Mouse (Mus musculus): ENCODE results near the gene Xkr7.
A peak's percentile ranks its signal among the peaks of the same experiment; 100 is the strongest.

Gene Xkr7

GRCm38 (mm10) chr2:153033545-153034230 is 2.0 kb downstream of the Xkr7 start:
- DNase-seq: no peak

- DNase-seq: no peak
These were observed 5.0 kb downstream of the Xkr7 start for GRCm38 (mm10) chr2:153036690-153037089.

DNA sequence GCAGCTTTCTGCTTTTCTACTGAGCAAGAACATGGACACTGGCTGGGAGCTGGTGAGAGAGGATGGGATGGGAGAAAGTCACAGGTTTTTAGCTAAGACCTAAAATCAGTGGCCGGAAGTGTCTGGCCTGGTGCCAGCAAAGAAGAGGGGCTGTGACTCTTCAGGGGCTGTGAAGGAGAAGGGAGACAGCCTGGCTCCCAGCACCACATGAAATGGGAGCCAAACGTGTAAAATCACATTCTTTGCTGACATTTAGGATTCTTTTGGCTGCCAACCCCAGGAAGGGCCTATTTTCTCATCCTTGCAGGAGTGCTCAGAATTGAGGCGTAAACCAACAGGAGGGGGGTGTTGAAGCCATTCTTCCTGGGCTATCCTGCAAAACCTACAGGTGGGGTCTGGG is 12.2 kb downstream of the Xkr7 start:
- no peak for DNase-seq

GRCm38 (mm10) chr2:153045884-153046299 is 14.2 kb downstream of the Xkr7 start:
- DNase-seq: no peak

DNA sequence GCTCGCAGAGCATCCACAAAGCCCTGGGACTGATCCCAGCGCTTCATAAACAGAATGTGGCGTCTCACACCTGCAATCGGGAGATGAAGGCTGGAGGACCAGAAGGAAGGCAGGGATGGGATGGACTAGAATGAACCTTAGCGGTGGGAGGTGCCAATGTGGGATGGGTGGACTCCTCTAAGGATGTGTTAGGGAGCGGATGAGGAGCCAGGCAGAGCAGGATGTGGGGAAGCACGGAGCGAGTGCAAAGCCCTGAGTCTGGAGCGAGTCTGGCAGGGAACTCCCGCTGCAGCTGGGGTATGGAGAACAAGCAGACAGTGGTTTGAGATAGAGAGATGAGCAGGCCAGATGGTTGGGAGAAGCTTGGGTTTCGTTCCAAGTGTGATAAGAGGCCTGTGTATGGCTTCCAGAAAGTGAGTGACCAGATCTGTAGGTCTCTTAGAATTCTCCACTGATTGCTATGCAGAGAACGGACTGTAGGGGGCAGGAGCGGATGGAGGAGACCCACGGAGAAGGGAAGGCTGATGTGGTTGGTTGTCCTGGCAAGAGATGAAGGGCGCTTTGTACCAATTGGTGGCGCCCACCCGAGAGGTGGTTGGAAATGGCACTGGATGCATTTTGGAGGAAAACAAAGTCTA is 16.3 kb downstream of the Xkr7 start:
- peak; percentile 15 to 56 for DNase-seq

DNA sequence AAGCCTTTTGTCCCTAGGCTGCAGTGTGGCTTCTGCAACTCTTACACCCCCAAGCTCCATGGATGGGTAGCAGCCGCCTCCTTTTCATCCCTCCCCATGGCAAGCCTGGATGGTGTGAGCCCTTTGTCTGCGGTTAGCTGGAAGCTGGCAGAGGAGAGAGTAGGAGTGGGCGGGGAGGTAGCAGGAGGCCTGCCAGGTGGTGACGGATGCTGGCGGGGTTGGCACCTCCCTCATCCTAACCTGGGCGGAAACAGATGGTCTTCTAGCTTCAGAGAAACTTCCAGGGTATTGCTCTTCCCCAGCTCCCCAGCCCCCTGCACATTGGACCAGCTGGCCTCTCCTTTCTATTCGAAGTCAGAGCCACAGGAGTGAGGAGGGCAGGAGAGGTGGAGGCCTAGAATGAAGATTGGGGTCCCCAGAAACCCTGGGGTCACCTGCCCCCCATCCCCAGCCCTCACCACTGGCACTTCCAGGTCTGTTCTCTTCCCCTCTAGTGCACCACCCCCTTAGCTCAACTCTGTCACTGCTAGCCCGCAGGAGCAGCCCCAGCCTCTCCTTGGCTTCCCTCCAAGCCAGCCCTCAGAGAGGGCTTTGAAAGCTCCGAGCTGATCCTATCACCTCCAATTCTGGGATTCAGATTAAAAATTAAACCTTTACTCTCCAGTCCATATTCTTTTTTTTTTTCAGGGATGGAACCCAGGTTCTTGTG is 17.8 kb downstream of the Xkr7 start:
- no peak for DNase-seq

GRCm38 (mm10) chr2:153049997-153050358 is 18.3 kb downstream of the Xkr7 start:
- DNase-seq: no peak

DNA sequence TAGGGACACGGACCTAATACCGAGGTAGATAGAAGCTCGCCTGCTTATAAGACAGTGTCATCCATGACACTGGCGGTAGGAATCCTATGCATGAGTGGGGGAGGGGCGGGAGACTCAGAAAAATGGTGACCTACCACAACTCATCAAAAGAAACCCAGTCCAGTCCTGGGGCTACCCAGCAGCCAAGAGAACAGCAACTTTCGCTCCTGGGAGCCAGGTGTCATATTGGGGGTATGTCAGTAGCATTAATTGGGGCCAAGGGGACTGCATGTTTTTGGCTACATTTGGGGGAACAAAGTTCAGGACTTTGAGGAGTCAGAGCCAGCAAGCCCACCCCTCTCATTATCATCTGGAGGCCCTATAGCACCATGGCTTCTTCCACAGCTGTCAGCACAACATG is 19.4 kb downstream of the Xkr7 start:
- DNase-seq: no peak

DNA sequence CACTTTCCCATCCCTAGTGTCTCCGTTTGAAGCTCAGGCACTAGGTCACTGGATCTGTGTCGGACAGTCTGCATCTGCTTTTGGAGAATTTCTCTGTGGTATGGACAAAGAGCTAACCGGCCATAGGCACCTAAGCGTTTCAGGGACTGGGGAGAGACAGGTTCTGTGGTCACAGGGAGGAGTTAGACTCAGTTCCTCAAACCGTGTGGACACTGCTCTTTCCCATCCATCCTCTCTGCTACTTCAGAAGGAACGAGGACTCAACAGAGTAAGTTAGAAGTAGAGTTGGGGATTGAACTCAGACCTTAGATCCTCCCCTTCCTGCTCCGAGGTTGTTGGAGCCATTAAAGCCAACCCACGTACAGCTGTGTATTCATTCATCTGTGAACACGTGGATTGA is 19.9 kb downstream of the Xkr7 start:
- DNase-seq: no peak

- peak in 1 of 2 experiments; percentile 16 for DNase-seq
These were observed 21.2 kb downstream of the Xkr7 start for GRCm38 (mm10) chr2:153052700-153053351.

- DNase-seq: no peak
These were observed 22.2 kb downstream of the Xkr7 start for GRCm38 (mm10) chr2:153053896-153054295.

DNA sequence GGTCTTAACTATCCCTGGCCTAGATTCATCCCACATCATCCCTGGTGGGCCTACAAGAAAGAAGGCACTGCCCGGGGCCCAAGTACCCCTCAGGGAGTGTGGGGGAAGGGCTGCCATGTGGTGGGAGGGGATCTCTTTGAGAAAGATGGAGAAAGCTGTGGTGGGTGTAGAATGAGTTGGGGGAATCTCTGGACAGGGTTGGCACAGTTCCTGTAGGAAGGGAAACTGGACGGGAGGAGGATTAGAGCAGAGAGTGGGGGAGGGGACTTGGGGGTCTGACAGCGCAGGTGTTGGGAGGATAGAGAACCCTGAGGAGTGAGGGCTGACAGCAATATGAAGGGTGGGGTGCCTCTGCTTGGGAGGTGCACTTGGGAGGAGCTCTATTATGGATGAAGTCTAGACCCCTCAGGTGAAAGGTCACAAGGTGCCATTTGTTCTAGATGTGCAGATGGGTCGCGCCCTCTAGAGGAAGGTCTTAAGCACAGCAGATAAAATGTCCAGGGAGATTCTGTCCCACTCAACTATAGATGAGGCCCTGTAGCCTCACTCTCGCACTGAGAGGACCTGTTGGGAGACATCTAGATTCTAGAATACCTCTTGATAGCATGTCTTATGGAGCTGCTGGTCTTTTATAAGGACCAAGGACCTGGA is 23.7 kb downstream of the Xkr7 start:
- no peak for DNase-seq

- no peak for DNase-seq
These were observed 26.7 kb downstream of the Xkr7 start for GRCm38 (mm10) chr2:153058365-153058764.

- no peak for DNase-seq
These were observed 28.6 kb downstream of the Xkr7 start for GRCm38 (mm10) chr2:153060216-153060615.

DNA sequence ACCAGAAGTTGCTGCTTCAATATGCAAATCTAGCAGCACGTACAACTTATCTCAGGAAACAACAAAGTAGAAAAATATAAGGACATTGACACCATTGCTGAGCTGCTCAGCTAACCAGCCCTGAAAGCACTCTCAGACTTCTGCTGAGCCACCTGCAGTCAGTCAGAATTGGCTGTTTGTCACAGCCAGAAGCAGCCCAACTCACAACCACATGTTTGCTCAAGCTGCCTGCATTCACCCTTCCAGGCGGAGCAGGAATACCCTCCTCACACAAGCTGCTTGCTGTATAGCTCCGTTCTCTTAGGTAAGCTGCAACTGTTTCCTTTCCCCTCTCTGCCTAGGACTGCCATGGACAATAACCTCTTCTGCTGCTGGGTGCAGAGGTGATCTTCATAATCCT is 31.7 kb downstream of the Xkr7 start:
- no peak for DNase-seq

DNA sequence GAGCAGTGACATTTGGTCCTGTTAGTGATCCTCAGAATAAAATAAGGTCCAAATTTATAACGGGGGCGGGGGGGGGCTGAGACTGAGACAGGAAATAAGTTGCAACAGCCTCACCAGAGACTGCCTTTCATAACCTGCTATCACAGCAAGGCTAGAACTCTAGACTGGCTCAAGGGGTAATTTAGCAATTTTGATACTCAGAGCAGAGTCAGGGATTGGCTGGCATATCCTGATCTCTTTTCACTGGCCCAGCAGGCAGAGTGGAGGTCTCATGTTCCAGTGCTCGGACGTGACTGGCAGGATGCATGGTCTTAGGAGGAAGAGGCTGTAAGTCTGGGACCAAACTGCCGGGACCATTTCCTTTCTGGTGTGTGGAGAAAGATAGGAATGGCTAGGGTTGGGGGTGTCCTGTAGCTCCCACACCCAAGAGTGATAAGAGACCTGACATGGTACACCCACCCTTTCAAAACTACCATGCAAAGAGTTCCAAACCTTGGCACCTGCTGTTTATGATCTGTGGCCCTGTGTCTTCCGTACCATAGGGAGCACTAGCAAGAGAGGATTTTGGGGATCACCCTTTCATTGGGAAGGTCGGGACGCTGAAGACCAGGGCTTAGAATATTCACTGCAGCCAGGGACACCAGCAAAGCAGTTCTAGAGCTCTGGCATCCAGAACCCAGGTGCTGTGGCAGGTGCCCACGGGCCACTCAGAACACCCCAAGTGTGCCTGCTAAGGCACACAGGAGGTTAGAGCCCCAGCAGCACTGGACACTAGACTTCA is 32.7 kb downstream of the Xkr7 start:
- DNase-seq: no peak

DNA sequence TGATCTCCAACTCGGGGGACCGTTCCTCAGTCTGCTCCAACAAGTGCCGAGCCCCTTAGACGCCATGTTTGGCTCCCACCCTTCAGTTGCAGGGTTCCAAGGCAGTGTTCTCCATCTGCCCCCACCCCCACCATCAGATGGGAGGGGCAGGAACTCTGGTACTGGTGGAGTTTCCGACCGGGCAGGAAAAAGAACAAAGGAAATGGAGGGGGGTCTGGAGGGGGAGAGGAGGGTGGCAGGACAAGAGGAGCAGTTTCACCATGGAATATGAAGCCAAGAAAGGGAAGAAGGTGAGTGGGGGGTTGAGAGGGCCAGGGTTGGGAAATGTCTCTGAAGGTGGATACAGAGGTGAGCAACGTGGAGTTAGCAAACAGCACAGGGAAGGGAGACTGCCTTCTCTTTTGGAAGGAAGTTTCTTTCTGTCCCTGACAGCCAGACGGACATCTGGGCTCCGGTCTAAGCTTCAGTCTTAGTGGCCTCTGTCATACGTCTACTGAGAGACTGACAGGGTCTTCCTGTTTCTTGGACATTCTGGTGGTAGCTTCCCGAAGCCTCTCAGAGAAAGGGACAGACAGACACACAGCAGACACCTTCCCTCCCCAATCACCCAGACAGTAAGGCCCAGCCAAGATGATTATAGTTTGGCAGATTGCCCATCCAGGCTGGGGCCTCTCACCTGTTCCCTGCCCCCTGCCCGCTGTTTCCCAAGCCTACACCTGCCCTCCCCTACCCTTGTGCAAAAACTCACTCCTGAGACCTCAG is 34.3 kb downstream of the Xkr7 start, which contains the start of gene Ccm2l:
TSS of gene Ccm2l (plus strand) at position 209 of the 762 bp plus-strand sequence.
- DNase-seq: peak; percentile 50 to 52

DNA sequence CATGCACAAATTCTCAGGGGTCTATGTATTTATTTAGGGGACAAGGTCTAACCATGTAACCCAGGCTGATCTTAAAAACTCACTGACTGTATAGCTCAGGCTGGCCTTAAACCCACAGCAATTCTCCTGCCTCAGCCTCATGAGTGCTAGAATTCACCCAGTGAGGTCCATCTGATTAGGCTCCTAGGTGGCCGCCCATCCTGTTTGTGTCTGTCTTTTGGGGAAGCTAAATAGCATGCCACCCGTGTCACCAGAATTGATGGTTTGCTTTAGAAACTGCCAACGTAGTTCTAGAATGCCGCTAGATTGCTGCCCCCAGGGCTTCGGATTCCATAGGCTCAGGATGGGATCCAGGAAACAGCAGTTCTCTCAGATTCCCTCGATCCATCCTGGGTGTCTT is 35.3 kb downstream of the Xkr7 start:
- DNase-seq: no peak

- no peak for DNase-seq
These were observed 39.3 kb downstream of the Xkr7 start for GRCm38 (mm10) chr2:153070762-153071490.

GRCm38 (mm10) chr2:153071491-153072184 is 40.0 kb downstream of the Xkr7 start:
- no peak for DNase-seq

Data from kidney, adult 8-10 months (tissue).